Mouse (Mus musculus) stomach, embryonic 15.5 days (tissue): ENCODE results near the gene Rps6kb1. TPM values are rescaled to one million over a fixed set of nuclear protein-coding genes. Genes with fewer than 3 reads are reported as not detected.

ENCODE experiments used
- ATAC-seq: fragments of 200-750 bp; cut with Nextera tagmentation; 2 replicates; pipeline ENCODE4 v1.8.0; 2017; ENCODE audit warnings: low read depth, moderate number of reproducible peaks, moderate TSS enrichment; ENCODE audit not compliant: insufficient read depth, low FRiP score
- H3K27ac ChIP-seq: fragments of 300-500 bp; sonication (generic); 2 replicates; pipeline ENCODE4 v1.5.1; 2015; ENCODE audit warnings: mild to moderate bottlenecking, inconsistent platforms
- H3K27me3 ChIP-seq: fragments of 300-500 bp; sonication (generic); replicated peaks from 2 replicates; pipeline ENCODE4 v1.6.1; 2015; ENCODE audit warnings: inconsistent platforms
- H3K36me3 ChIP-seq: fragments of 300-500 bp; sonication (generic); 2 replicates; pipeline ENCODE4 v1.6.1; 2015; ENCODE audit warnings: inconsistent platforms
- H3K4me1 ChIP-seq: fragments of 300-500 bp; sonication (generic); 2 replicates; pipeline ENCODE4 v1.6.1; 2015; ENCODE audit warnings: inconsistent platforms
- H3K4me2 ChIP-seq: fragments of 300-500 bp; sonication (generic); 2 replicates; pipeline ENCODE4 v1.6.1; 2015; ENCODE audit warnings: mild to moderate bottlenecking, inconsistent platforms
- H3K4me3 ChIP-seq: fragments of 300-500 bp; sonication (generic); replicated peaks from 2 replicates; pipeline ENCODE4 v1.5.1; 2015; ENCODE audit warnings: inconsistent platforms
- H3K9ac ChIP-seq: fragments of 300-500 bp; sonication (generic); 2 replicates; pipeline ENCODE4 v1.6.1; 2015; ENCODE audit warnings: inconsistent platforms
- H3K9me3 ChIP-seq: fragments of 300-500 bp; sonication (generic); 2 replicates; pipeline ENCODE4 v1.6.1; 2016; ENCODE audit warnings: inconsistent platforms
- WGBS: fragments of 180-500 bp; shearing (Covaris S2); methylation state at CpG from one replicate; pipeline ENCODE4 v1.1.7; 2015; 5-methylcytosine and 5-hydroxymethylcytosine counted together
- polyA plus RNA-seq: library from polyadenylated mRNA; unstranded; fragments of >200 nt; fragmentation: Nextera tagmentation; extraction: Ambion mirVana; gene quantifications from 2 replicates; pipeline ENCODE4 v1.2.1, GENCODE M21; 2015

Gene Rps6kb1
- polyA plus RNA-seq, 1 experiment from 2014 or later: 53.7 TPM

DNA sequence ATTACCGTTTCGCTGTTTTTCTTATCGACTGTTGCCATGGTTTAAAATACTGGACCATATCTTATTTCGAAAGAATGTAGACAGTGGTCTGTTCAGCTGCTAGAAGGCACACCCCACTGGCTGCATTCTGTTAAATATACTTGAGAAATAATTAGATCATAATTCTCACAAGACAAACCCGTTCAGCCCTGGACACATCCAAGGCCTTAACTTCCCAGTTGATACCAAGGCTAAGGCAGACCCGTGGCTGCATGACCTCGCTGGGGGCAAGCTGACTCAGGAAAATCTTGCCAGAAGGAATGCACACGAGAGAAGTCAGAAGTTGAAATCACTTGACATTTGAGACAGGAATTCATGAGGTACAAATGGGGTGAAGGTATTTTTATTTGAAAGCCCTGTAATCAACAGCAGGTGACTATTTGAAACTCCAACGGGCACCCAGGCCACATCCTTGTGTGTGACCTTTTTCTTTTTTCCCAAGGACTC lies 25.7 kb upstream of the Rps6kb1 start:
- Histone ChIP-seq H3K4me1 (peaks cover 9% of the 10 kb centered on the region), H3K9me3 (no peaks in the 10 kb centered on the region), H3K9ac (no peak overlapping the region), H3K27me3 (no peaks in the 10 kb centered on the region), H3K4me2 (no peak overlapping the region), H3K4me3 (no peak overlapping the region), H3K36me3 (no peaks in the 10 kb centered on the region), H3K27ac (peak overlapping the region; percentile 40; the same call in 1 of the 2 replicates)
- ATAC-seq: no peak
- WGBS: 36% methylated on average over 9 of the region's 9 CpGs

GRCm38 (mm10) chr11:86568425-86568824 lies 23.8 kb upstream of the Rps6kb1 start:
- no peak overlapping the region for H3K9ac ChIP-seq
- no peak for ATAC-seq

DNA sequence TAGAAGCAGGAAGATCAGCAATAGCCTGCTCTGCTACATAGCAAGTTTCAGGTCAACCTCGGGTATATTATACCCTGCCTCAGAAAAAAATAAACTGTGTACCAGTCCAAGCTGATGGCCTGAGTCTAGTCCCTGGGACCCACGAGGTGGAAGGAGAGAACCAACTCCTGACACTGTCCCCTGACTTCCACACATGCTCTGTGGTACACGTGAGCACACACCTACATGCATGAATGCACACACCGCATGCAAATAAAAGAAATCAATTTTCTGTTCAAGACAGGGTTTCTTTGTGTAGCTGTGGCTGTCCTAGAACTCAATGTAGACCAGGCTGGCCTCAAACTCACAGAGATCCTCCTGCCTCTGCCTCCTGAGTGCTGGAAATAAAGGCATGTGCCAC lies 13.7 kb upstream of the Rps6kb1 start:
- Histone ChIP-seq H3K9me3 (no peaks in the 10 kb centered on the region), H3K27ac (no peak overlapping the region), H3K4me2 (no peak overlapping the region), H3K36me3 (peaks cover 9% of the 10 kb centered on the region), H3K9ac (no peak overlapping the region), H3K4me3 (no peak overlapping the region), H3K4me1 (no peaks in the 10 kb centered on the region), H3K27me3 (no peaks in the 10 kb centered on the region)
- WGBS: 91% methylated on average over 4 of the region's 4 CpGs
- no peak for ATAC-seq

More at GRCm38 (mm10) chr11:86568425-86568824, 23.8 kb upstream of the Rps6kb1 start:
- 54% methylated on average over 3 of the region's 3 CpGs for WGBS
- H3K4me2 ChIP-seq: no peak overlapping the region
- no peaks in the 10 kb centered on the region for H3K27me3 ChIP-seq
- peaks cover 9% of the 10 kb centered on the region for H3K4me1 ChIP-seq
- H3K9me3 ChIP-seq: no peaks in the 10 kb centered on the region
- no peak overlapping the region for H3K4me3 ChIP-seq
- H3K36me3 ChIP-seq: no peaks in the 10 kb centered on the region
- no peak overlapping the region for H3K27ac ChIP-seq

DNA sequence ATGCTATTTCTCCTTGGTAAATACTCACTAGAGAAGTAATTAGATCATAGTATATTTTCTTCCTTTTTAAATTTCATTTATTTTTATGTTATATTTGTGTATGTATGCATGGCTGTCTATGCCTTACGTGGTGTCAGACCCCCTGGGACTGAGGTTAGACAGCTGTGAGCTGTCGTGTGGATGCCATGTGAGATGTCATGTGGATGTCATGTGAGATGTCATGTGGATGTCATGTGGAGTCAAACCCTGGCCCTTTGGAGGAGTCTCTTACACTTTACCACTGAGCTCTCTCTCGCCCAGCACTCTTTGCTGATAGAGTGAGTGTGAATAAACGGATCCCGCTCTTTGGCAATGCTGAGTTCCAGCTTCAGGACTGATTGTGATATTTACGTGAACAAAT lies 8.9 kb upstream of the Rps6kb1 start:
- no peak for ATAC-seq
- Histone ChIP-seq H3K4me3 (no peak overlapping the region), H3K9ac (no peak overlapping the region), H3K27ac (no peak overlapping the region), H3K36me3 (peaks cover 15% of the 10 kb centered on the region; the same call in 1 of the 2 replicates), H3K4me2 (no peak overlapping the region), H3K27me3 (no peaks in the 10 kb centered on the region), H3K4me1 (no peaks in the 10 kb centered on the region), H3K9me3 (no peaks in the 10 kb centered on the region)
- 90% methylated on average over 6 of the region's 6 CpGs for WGBS

DNA sequence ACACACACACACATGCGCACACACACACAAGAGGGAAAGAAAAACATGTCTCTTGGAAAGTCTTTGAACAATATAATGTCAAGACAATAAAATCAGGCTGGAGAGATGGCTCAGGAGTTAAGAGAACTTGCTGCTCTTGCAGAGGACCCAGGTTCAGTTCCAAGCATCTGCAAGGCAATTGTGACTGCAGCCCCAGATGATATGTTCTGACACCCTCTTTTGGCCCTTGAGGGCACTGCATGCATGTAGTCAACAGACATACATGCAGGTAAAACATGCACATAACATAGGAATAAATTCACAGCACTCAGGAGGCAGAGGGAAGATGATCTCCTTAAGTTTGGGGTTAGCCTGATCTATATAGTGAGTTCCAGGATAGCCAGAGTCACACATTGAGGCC lies 2.8 kb upstream of the Rps6kb1 start:
- WGBS: 96% methylated on average over 1 of the region's 1 CpGs
- no peaks in the 10 kb centered on the region for H3K27me3 ChIP-seq
- ATAC-seq: no peak
- H3K4me1 ChIP-seq: peaks cover 10% of the 10 kb centered on the region; the same call in 1 of the 2 replicates
- no peaks in the 10 kb centered on the region for H3K9me3 ChIP-seq
- no peak overlapping the region for H3K4me2 ChIP-seq
- no peak overlapping the region for H3K27ac ChIP-seq
- H3K4me3 ChIP-seq: no peak overlapping the region
- H3K9ac ChIP-seq: no peak overlapping the region
- H3K36me3 ChIP-seq: 0 out of 2 replicates have a peak, but pooled peaks cover 5% of the 10 kb centered on the region

DNA sequence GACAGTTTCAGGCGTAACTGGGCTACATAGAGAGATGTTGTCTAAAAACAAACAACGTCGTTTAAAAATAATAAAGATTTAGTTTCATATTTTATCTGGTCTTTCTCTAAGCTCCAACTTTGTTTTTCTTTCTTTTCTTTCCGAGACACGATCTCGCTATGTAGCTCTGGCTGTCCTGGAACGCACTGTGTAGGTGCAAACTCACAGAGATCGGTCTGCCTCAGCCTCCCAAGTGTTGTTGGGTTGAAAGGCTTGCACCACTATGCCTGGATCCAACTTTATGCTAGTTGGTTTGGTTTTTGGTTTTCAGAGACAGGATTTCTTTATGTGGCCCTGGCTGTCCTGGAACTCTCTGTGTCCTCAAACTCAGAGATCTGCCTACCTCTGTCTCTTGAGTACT lies 951 bp upstream of the Rps6kb1 start:
- no peak overlapping the region for H3K9ac ChIP-seq
- no peaks in the 10 kb centered on the region for H3K9me3 ChIP-seq
- H3K4me1 ChIP-seq: peaks cover 13% of the 10 kb centered on the region; the same call in 1 of the 2 replicates
- 0 out of 2 replicates have a peak, but pooled peaks cover 4% of the 10 kb centered on the region for H3K36me3 ChIP-seq
- H3K27me3 ChIP-seq: no peaks in the 10 kb centered on the region
- peak overlapping the region; percentile 92 for H3K4me3 ChIP-seq
- peak overlapping the region; percentile 54 for H3K4me2 ChIP-seq
- no peak for ATAC-seq
- 74% methylated on average over 8 of the region's 8 CpGs for WGBS
- peak overlapping the region; percentile 85 for H3K27ac ChIP-seq

DNA sequence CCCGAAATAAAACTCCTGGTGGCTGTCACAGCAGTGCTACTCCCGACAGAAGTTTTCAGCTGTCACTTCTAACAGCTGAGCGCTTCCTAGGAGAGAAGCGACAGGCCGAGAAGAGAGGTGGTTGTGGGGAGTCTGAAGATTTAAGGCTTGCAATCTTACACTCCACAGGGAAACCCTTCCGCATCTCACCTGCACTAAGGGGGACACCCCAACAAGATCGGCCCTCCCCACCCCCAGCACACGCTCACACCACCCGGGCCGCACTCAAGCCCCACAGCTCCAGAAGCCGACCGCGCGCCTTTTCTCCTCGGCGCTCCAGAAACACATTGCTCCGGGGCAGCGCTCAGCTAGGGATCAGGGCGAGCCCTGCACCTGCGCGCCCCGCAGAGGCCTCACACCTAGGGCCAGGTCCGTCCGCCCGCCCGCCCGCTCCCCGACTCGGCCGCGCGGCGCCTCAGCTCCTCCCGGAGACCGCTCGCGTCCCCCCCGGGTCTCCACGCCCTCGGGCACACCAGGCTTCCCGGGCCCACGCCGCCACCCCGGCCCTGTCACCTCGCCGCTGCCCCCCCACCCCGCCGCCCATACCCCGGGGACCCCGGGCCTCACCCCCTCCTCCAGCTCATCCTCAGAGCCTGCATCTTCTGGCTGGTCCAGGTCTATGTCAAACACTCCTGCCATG lies 506 bp downstream of the Rps6kb1 start:
- under 1% methylated on average over 42 of the region's 50 CpGs for WGBS
- Histone ChIP-seq H3K27me3 (no peaks in the 10 kb centered on the region), H3K9ac (peak overlapping the region; percentile 96), H3K4me2 (peak overlapping the region; percentile 66), H3K9me3 (no peaks in the 10 kb centered on the region), H3K4me1 (peaks cover 13% of the 10 kb centered on the region; the same call in 1 of the 2 replicates), H3K4me3 (peak overlapping the region; percentile 92), H3K27ac (peak overlapping the region; percentile 85), H3K36me3 (no peaks in the 10 kb centered on the region)
- peak; percentile 50 for ATAC-seq

DNA sequence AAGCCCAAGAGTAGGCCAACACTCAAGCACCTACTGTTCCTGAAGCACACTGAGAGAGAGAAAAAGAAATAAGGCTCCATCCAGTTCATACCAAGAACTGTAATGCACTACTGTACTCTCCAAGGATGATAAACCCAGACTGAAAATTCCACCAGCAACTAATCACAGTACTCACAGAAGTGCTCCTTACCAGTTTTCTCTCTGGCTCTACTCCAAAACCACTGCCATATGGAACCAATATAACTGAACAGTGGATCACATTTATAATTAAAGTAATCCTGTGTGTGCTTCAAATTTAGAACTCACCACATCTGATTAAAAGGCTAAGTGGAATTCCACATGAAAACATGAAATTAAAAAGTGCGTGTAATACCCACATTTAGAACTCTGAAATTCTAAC lies 1.8 kb downstream of the Rps6kb1 start:
- Histone ChIP-seq H3K9ac (no peak overlapping the region), H3K4me1 (peaks cover 13% of the 10 kb centered on the region; the same call in 1 of the 2 replicates), H3K4me2 (peak overlapping the region; percentile 66), H3K9me3 (no peaks in the 10 kb centered on the region), H3K27me3 (no peaks in the 10 kb centered on the region), H3K27ac (no peak overlapping the region), H3K4me3 (no peak overlapping the region), H3K36me3 (no peaks in the 10 kb centered on the region)
- WGBS: 66% methylated on average over 1 of the region's 1 CpGs
- no peak for ATAC-seq

DNA sequence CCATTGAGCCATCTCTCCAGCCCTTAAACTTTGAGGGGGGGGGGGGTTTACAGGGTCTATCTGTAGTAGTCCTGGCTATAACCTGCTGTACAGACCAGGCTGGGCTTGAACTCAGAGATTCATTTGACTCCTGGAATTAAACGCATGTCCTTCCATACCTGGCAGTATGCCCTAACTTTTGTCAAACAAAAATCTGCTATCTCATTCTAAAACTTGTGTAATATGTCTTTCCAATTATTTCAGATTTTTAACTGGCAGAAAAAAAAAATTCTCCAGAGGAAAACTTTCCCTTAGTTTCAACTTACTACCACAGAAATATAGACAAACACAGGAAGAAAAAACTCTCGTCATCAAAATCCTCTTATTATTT lies 4.1 kb downstream of the Rps6kb1 start:
- Histone ChIP-seq H3K4me1 (peaks cover 8% of the 10 kb centered on the region; the same call in 1 of the 2 replicates), H3K9ac (no peak overlapping the region), H3K36me3 (no peaks in the 10 kb centered on the region), H3K4me3 (no peak overlapping the region), H3K27ac (no peak overlapping the region), H3K4me2 (no peak overlapping the region), H3K9me3 (no peaks in the 10 kb centered on the region), H3K27me3 (no peaks in the 10 kb centered on the region)
- ATAC-seq: no peak
- WGBS: 87% methylated on average over 2 of the region's 2 CpGs

- Histone ChIP-seq H3K36me3 (no peaks in the 10 kb centered on the region), H3K9me3 (no peaks in the 10 kb centered on the region), H3K4me1 (peaks cover 8% of the 10 kb centered on the region; the same call in 1 of the 2 replicates), H3K9ac (no peak overlapping the region), H3K27me3 (no peaks in the 10 kb centered on the region), H3K27ac (no peak overlapping the region), H3K4me3 (no peak overlapping the region), H3K4me2 (no peak overlapping the region)
- 88% methylated on average over 6 of the region's 6 CpGs for WGBS
- no peak for ATAC-seq
Observed at GRCm38 (mm10) chr11:86539716-86540475, 4.7 kb downstream of the Rps6kb1 start.

DNA sequence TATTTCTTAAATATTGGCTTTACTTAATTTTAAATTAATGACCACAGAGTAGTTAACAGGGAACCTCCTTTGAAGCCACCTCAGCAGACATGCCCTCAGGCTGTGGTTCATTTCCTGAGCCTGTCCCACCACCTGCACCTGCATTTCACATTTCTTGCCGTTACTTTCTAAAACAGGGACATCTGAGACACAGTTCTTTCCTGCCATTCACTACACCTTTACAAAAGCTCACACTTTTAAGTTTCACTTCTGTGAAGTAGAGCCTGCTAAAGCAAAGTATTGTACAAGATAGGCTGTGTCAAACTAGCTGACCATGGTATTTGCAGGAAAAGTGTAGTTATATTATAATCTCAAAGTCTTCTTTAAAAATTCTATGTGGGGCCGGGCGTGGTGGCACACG lies 5.8 kb downstream of the Rps6kb1 start:
- no peak overlapping the region for H3K4me3 ChIP-seq
- H3K9me3 ChIP-seq: no peaks in the 10 kb centered on the region
- H3K4me2 ChIP-seq: no peak overlapping the region
- H3K27me3 ChIP-seq: no peaks in the 10 kb centered on the region
- 0 out of 2 replicates have a peak, but pooled peaks cover 2% of the 10 kb centered on the region for H3K36me3 ChIP-seq
- no peak for ATAC-seq
- WGBS: 90% methylated on average over 4 of the region's 4 CpGs
- H3K4me1 ChIP-seq: peaks cover 8% of the 10 kb centered on the region; the same call in 1 of the 2 replicates
- no peak overlapping the region for H3K27ac ChIP-seq
- H3K9ac ChIP-seq: no peak overlapping the region
